Mouse (Mus musculus) heart, adult 11 months (tissue): ENCODE results near the gene Vmn2r124.
"Not testable (repeated sequence)": the region's sequence is repeated elsewhere in the genome, so short reads cannot be mapped to it uniquely, and the experiment has no call there.

Experiments used
- DNase-seq: peaks from one replicate; pipeline ENCODE4 v3.0.0; 2022

Vmn2r124 gene

DNA sequence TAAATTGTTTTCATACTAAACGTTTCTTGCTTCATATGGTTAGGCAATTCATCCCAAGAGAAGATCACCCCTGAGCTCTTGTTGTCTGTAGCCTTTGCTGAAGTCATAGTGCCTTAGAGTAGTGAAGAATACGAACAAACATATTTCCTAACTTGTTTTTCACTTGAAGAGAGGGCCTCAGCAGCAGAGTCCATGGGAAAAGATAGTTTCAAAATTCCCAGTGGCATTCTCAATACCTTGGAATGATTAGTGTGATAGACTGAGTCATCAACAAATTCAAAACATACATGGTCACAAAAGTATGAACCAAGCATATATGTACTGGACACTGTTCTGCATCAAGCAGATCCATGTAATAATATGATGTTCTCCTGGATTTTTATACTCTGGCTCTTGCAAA, at the start of gene Vmn2r124:
Gene Vmn2r124 (plus strand): TSS at position 301 of the 400 bp plus-strand sequence.
- no peak for DNase-seq

DNA sequence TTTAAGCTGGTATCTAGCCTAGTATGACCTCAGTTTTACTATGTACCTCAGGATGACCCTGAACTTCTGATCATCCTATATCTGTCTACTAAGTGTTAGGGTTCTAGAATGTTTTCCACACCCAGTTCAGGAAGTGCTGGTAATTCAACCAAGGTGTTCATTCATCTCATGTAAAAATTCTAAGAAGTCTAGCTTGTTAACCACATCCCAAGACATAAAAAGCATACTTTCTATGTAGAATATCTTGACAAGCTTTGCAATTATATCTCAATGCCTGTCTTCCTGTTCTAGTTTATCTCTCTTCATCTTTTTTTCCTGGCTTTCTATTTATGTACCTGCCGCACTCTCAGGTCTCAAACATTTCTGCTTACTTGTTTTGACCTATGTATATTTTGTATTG, 44.5 kb upstream of the Vmn2r124 start:
- DNase-seq = no peak

DNA sequence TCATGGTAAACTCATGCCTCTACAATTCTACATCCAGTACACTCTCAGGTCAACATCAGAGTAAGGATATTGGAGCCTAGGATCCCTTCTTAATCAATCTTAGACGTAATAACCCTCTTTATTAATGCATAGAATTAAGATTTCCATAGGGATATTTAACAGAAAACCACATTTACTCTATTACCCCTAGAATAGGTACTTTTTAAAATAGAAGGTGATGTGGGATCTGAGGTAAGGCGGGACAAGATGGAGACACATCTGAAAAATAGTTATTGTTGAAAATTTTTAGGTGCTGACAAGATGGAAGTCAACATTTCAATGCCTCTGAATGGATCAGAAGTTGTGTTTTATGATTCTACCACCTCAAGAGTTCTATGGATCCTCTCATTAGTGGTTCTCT, 27.8 kb upstream of the Vmn2r124 start, which contains the start of gene Fpr-rs4:
Gene Fpr-rs4 (plus strand): TSS at position 301 of the 400 bp plus-strand sequence.
- DNase-seq = no peak

DNA sequence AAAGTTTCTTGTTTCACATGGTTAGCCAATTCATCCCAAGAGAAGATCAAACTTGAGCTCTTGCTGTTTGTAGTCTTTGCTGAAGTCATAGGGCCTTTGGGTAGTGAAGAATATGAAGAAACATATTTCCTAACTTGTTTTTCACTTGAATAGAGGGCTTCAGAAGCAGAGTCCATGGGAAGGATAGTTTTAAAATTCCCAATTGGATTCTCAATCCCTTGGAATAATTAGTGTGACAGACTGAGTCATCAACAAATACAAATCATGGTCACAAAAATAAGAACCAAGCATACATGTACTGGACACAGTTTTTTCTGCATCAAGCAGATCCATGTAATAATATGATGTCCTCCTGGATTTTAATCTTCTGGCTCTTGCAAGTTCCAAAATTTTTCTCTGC, 35.5 kb downstream of the Vmn2r124 start, which contains the start of gene Vmn2r91:
Gene Vmn2r91 (plus strand): TSS at position 301 of the 400 bp plus-strand sequence.
- DNase-seq = not testable (repeated sequence)

DNA sequence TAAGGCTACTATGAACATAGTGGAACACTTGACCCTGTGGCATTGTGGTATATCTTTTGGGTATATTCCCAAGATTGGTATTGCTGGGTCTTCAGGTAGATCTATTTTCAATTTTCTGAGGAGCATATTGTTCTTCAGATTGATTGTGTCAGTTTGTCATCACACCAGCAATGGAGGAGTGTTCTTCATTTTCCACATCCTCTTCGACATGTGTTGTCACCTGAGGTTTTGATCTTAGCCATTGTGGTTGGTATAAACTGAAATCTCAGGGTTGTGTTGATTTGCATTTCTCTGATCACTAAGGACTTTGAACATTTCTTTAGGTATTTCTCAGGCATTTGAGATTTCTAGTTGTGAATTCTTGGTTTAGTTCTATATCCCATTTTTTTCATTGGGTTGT, 46.4 kb downstream of the Vmn2r124 start:
- DNase-seq = not testable (repeated sequence)

DNA sequence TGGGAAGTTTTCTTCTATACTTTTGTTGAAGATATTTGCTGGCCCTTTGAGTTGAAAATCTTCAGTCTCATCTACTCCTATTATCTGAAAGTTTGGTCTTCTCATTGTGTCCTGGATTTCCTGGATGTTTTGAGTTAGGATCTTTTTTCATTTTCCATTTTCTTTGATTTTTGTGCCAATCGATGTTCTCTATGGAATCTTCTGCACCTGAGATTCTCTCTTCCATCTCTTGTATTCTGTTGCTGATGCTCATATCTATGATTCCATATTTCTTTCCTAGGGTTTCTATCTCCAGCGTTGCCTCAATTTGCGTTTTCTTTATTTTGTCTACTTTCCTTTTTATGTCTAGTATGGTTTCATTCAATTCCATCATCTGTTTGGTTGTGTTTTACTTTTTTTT, 53.0 kb downstream of the Vmn2r124 start:
- not testable (repeated sequence) for DNase-seq
